Mouse (Mus musculus): ENCODE data around the gene Gm30302.
"Not testable (repeated sequence)": the region's sequence is repeated elsewhere in the genome, so short reads cannot be mapped to it uniquely, and the experiment has no call there.

Gm30302 gene

GRCm38 (mm10) chr13:49798901-49799300 lies at the start of gene Gm30302:
Gm30302 (minus strand) TSS chr13:49799001.
- DNase-seq (ENCODE audit: low spot score) = no peak

GRCm38 (mm10) chr13:49846751-49847150 lies 48.0 kb upstream of the Gm30302 start:
- DNase-seq (ENCODE audit: low spot score) = no peak

- DNase-seq (ENCODE audit: low spot score) = no peak
Observed at GRCm38 (mm10) chr13:49846141-49846540, 47.3 kb upstream of the Gm30302 start.

GRCm38 (mm10) chr13:49845663-49846062 lies 46.9 kb upstream of the Gm30302 start:
- DNase-seq (ENCODE audit: low spot score) = no peak

- DNase-seq (ENCODE audit: low spot score) = no peak
Observed at GRCm38 (mm10) chr13:49844071-49844470, 45.3 kb upstream of the Gm30302 start.

GRCm38 (mm10) chr13:49841186-49841585 lies 42.4 kb upstream of the Gm30302 start:
- DNase-seq (ENCODE audit: low spot score) = no peak

GRCm38 (mm10) chr13:49830355-49830754 lies 31.6 kb upstream of the Gm30302 start:
- DNase-seq (ENCODE audit: low spot score) = no peak

GRCm38 (mm10) chr13:49825300-49825699 lies 26.5 kb upstream of the Gm30302 start:
- DNase-seq (ENCODE audit: low spot score) = no peak

GRCm38 (mm10) chr13:49814958-49815357 lies 16.2 kb upstream of the Gm30302 start:
- no peak for DNase-seq (ENCODE audit: low spot score)

GRCm38 (mm10) chr13:49814420-49814819 lies 15.6 kb upstream of the Gm30302 start:
- no peak for DNase-seq (ENCODE audit: low spot score)

- DNase-seq (ENCODE audit: low spot score) = no peak
Observed at GRCm38 (mm10) chr13:49807146-49807545, 8.3 kb upstream of the Gm30302 start.

- no peak for DNase-seq (ENCODE audit: low spot score)
Observed at GRCm38 (mm10) chr13:49788563-49789393, 10.0 kb downstream of the Gm30302 start.

GRCm38 (mm10) chr13:49783899-49784298 lies 14.9 kb downstream of the Gm30302 start:
- DNase-seq (ENCODE audit: low spot score) = no peak

- DNase-seq (ENCODE audit: low spot score) = not testable (repeated sequence)
Observed at GRCm38 (mm10) chr13:49771536-49771935, 27.3 kb downstream of the Gm30302 start.

GRCm38 (mm10) chr13:49769111-49769510 lies 29.7 kb downstream of the Gm30302 start:
- no peak for DNase-seq (ENCODE audit: low spot score)

GRCm38 (mm10) chr13:49768048-49768447 lies 30.8 kb downstream of the Gm30302 start:
- DNase-seq (ENCODE audit: low spot score) = no peak

- no peak for DNase-seq (ENCODE audit: low spot score)
Observed at GRCm38 (mm10) chr13:49766269-49766668, 32.5 kb downstream of the Gm30302 start.

GRCm38 (mm10) chr13:49765306-49765705 lies 33.5 kb downstream of the Gm30302 start:
- DNase-seq (ENCODE audit: low spot score) = no peak

- no peak for DNase-seq (ENCODE audit: low spot score)
Observed at GRCm38 (mm10) chr13:49762208-49762607, 36.6 kb downstream of the Gm30302 start.

GRCm38 (mm10) chr13:49760675-49761074 lies 38.1 kb downstream of the Gm30302 start:
- no peak for DNase-seq (ENCODE audit: low spot score)

GRCm38 (mm10) chr13:49757966-49758365 lies 40.8 kb downstream of the Gm30302 start:
- DNase-seq (ENCODE audit: low spot score) = no peak

- no peak for DNase-seq (ENCODE audit: low spot score)
Observed at GRCm38 (mm10) chr13:49756591-49756990, 42.2 kb downstream of the Gm30302 start.

GRCm38 (mm10) chr13:49741285-49742040 lies 57.3 kb downstream of the Gm30302 start:
- no peak for DNase-seq (ENCODE audit: low spot score)

All from ovary, postnatal 36 days (tissue).